Mouse (Mus musculus): ENCODE measurements at regions not wholly inside any gene's neighbourhood (a gene's known extent, or its start where the extent isn't known, plus 50 kb on each side); places are given as distances from the start of the nearest gene placed in this dataset.

- DNase-seq: no peak
- Histone ChIP-seq H3K4me3 (replicated peaks; ENCODE audit: insufficient read depth, low read depth, low read length) (no peak overlapping the region), H3K27me3 (ENCODE audit: control insufficient read depth, insufficient read depth, low read length) (no peaks in the 10 kb centered on the region), H3K27ac (ENCODE audit: insufficient read depth, low read length) (no peak overlapping the region), H3K4me1 (ENCODE audit: control insufficient read depth, insufficient read depth, low read length) (no peaks in the 10 kb centered on the region)
- no peak for TF ChIP-seq POLR2A (IDR thresholded peaks at IDR 0.05; ENCODE audit: borderline replicate concordance, insufficient read depth, low read length)
- no peak for TF ChIP-seq CTCF (IDR thresholded peaks at IDR 0.05; ENCODE audit: borderline replicate concordance, insufficient read depth, low read depth, low read length)
- 83% methylated on average over 5 of the region's 5 CpGs for WGBS
These were observed 124.1 kb upstream of the Arg1 start for GRCm38 (mm10) chr10:25051368-25051874.

DNA sequence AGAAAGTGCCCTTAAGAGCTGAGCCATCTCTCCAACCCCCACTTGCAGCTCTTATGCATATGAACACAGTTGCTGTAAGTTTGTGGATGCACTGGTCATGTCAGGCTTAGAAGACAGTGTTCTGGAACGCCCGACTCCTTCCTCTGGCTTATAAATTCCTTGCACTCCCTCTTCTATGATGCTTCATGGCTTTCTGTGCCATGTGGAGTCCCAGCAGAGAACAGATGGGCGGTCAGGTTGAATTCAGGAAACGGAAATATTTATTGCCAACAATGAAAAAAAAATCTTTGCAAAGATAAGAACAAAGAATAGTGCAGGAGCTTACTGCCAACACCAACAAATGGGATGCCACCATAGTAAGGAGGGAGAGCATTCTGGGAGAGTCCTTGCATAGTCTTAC lies 113.9 kb upstream of the Arg1 start:
- H3K27me3 ChIP-seq (ENCODE audit: control insufficient read depth, insufficient read depth, low read length): no peaks in the 10 kb centered on the region
- H3K27ac ChIP-seq (ENCODE audit: insufficient read depth, low read length): peak overlapping the region; percentile 78
- H3K4me3 ChIP-seq (replicated peaks; ENCODE audit: insufficient read depth, low read depth, low read length): no peak overlapping the region
- no peak for TF ChIP-seq CTCF (IDR thresholded peaks at IDR 0.05; ENCODE audit: borderline replicate concordance, insufficient read depth, low read depth, low read length)
- no peak for TF ChIP-seq POLR2A (IDR thresholded peaks at IDR 0.05; ENCODE audit: borderline replicate concordance, insufficient read depth, low read length)
- 11% methylated on average over 4 of the region's 4 CpGs for WGBS
- DNase-seq: peak; percentile 70 to 88
- H3K4me1 ChIP-seq (ENCODE audit: control insufficient read depth, insufficient read depth, low read length): peaks cover 16% of the 10 kb centered on the region; the same call in 1 of the 2 replicates

- no peak for TF ChIP-seq CTCF (IDR thresholded peaks at IDR 0.05; ENCODE audit: borderline replicate concordance, insufficient read depth, low read depth, low read length)
- Histone ChIP-seq H3K4me1 (ENCODE audit: control insufficient read depth, insufficient read depth, low read length) (peaks cover 16% of the 10 kb centered on the region; the same call in 1 of the 2 replicates), H3K27ac (ENCODE audit: insufficient read depth, low read length) (peak overlapping the region; percentile 86), H3K27me3 (ENCODE audit: control insufficient read depth, insufficient read depth, low read length) (no peaks in the 10 kb centered on the region), H3K4me3 (replicated peaks; ENCODE audit: insufficient read depth, low read depth, low read length) (no peak overlapping the region)
- 65% methylated on average over 3 of the region's 3 CpGs for WGBS
- peak; percentile 56 to 80 for DNase-seq
These were observed 112.6 kb upstream of the Arg1 start for GRCm38 (mm10) chr10:25039926-25040325.

GRCm38 (mm10) chr10:25036928-25037327 lies 109.6 kb upstream of the Arg1 start:
- Histone ChIP-seq H3K27ac (ENCODE audit: insufficient read depth, low read length) (no peak overlapping the region), H3K4me3 (replicated peaks; ENCODE audit: insufficient read depth, low read depth, low read length) (no peak overlapping the region), H3K27me3 (ENCODE audit: control insufficient read depth, insufficient read depth, low read length) (no peaks in the 10 kb centered on the region), H3K4me1 (ENCODE audit: control insufficient read depth, insufficient read depth, low read length) (peaks cover 13% of the 10 kb centered on the region; the same call in 1 of the 2 replicates)
- DNase-seq: no peak
- TF ChIP-seq POLR2A (IDR thresholded peaks at IDR 0.05; ENCODE audit: borderline replicate concordance, insufficient read depth, low read length): no peak
- no peak for TF ChIP-seq CTCF (IDR thresholded peaks at IDR 0.05; ENCODE audit: borderline replicate concordance, insufficient read depth, low read depth, low read length)
- WGBS: 88% methylated on average over 3 of the region's 3 CpGs

DNA sequence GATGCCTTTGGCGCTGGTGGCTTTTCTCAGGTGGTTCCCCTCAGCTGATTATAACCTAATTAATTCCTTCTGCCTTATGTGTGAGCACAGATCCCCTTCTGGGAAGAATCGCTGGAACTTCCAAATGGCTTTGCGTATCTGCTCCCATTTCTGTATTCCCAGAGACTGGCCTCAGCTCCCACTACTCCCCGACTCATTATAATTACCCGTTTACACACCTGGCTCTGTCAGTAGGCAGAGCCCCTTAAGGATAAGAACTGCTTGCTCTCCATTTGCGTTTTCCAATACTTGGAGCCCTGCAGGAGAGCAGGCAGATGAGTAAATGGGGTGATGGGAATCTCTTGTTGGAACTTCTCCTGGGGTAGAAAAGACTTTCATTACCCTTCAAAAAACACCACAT lies 108.1 kb upstream of the Arg1 start:
- Histone ChIP-seq H3K4me1 (ENCODE audit: control insufficient read depth, insufficient read depth, low read length) (peaks cover 7% of the 10 kb centered on the region; the same call in 1 of the 2 replicates), H3K27me3 (ENCODE audit: control insufficient read depth, insufficient read depth, low read length) (no peaks in the 10 kb centered on the region), H3K27ac (ENCODE audit: insufficient read depth, low read length) (no peak overlapping the region), H3K4me3 (replicated peaks; ENCODE audit: insufficient read depth, low read depth, low read length) (no peak overlapping the region)
- DNase-seq: no peak
- TF ChIP-seq CTCF (IDR thresholded peaks at IDR 0.05; ENCODE audit: borderline replicate concordance, insufficient read depth, low read depth, low read length): no peak
- TF ChIP-seq POLR2A (IDR thresholded peaks at IDR 0.05; ENCODE audit: borderline replicate concordance, insufficient read depth, low read length): no peak
- WGBS: 86% methylated on average over 6 of the region's 6 CpGs

DNA sequence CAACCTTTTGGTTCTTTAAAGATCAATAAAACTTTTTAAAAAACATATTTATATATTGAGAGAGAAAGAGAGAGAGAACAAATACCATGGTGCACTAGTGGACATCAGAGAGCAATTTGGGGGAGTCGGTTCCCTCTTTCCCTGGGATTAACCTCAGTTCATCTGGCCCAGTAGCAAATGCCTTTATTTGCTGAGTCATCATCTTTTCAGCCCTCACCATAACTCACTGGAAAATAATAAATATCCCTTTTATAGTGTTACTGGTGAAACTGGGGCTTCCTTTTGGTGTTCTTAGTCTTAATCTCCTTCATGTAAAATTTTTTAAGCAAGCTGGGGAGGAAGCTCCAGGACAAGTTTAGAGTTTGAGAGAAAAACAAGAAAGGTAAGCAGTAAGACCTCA lies 105.3 kb upstream of the Arg1 start:
- no peak for DNase-seq
- Histone ChIP-seq H3K4me3 (replicated peaks; ENCODE audit: insufficient read depth, low read depth, low read length) (no peak overlapping the region), H3K27ac (ENCODE audit: insufficient read depth, low read length) (no peak overlapping the region), H3K27me3 (ENCODE audit: control insufficient read depth, insufficient read depth, low read length) (no peaks in the 10 kb centered on the region), H3K4me1 (ENCODE audit: control insufficient read depth, insufficient read depth, low read length) (no peaks in the 10 kb centered on the region)
- 65% methylated on average over 1 of the region's 1 CpGs for WGBS
- no peak for TF ChIP-seq CTCF (IDR thresholded peaks at IDR 0.05; ENCODE audit: borderline replicate concordance, insufficient read depth, low read depth, low read length)
- no peak for TF ChIP-seq POLR2A (IDR thresholded peaks at IDR 0.05; ENCODE audit: borderline replicate concordance, insufficient read depth, low read length)

DNA sequence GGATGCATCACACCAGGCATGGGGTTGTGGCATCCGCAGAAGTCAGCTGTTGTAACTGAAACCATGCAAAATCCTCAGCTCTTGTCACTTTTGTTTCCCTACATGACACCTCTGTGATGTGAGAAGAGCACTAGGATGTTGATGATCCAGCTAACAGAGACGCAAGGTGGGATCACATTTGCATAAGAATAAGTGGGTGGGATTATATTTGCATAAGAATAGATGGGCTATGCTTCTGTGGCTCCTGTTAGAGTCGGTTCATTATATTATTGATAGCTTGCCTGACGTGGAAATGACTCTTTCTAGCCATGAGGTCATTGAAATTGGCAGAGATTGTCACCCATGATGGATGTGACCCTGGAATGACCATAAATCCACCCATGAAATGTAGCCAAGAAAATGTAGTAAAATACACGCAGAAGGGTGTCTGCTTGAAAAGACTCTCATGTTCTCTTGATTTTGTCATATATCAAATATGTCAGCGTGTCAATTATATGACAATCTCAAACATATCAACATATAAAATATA lies 102.2 kb upstream of the Arg1 start:
- 69% methylated on average over 6 of the region's 6 CpGs for WGBS
- TF ChIP-seq POLR2A (IDR thresholded peaks at IDR 0.05; ENCODE audit: borderline replicate concordance, insufficient read depth, low read length): no peak
- no peak for TF ChIP-seq CTCF (IDR thresholded peaks at IDR 0.05; ENCODE audit: borderline replicate concordance, insufficient read depth, low read depth, low read length)
- H3K27me3 ChIP-seq (ENCODE audit: control insufficient read depth, insufficient read depth, low read length): no peaks in the 10 kb centered on the region

GRCm38 (mm10) chr10:25023601-25024157 lies 96.4 kb upstream of the Arg1 start:
- Histone ChIP-seq H3K4me3 (replicated peaks; ENCODE audit: insufficient read depth, low read depth, low read length) (no peak overlapping the region), H3K27ac (ENCODE audit: insufficient read depth, low read length) (peak overlapping the region; percentile 56), H3K27me3 (ENCODE audit: control insufficient read depth, insufficient read depth, low read length) (no peaks in the 10 kb centered on the region), H3K4me1 (ENCODE audit: control insufficient read depth, insufficient read depth, low read length) (peaks cover 15% of the 10 kb centered on the region)
- peak; percentile 77 to 93 for DNase-seq
- no peak for TF ChIP-seq CTCF (IDR thresholded peaks at IDR 0.05; ENCODE audit: borderline replicate concordance, insufficient read depth, low read depth, low read length)
- TF ChIP-seq POLR2A (IDR thresholded peaks at IDR 0.05; ENCODE audit: borderline replicate concordance, insufficient read depth, low read length): no peak
- WGBS: 2% methylated on average over 7 of the region's 7 CpGs

More for the DNA sequence above, 102.2 kb upstream of the Arg1 start:
- H3K27ac ChIP-seq (ENCODE audit: insufficient read depth, low read length): no peak overlapping the region
- peaks cover 10% of the 10 kb centered on the region for H3K4me1 ChIP-seq (ENCODE audit: control insufficient read depth, insufficient read depth, low read length)
- H3K4me3 ChIP-seq (replicated peaks; ENCODE audit: insufficient read depth, low read depth, low read length): no peak overlapping the region
- no peak for DNase-seq
